Mouse (Mus musculus) right cerebral cortex, postnatal 4 days (tissue): ENCODE data around the gene Tcf3.
A peak's percentile ranks its signal among the peaks of the same experiment; 100 is the strongest.

ENCODE experiments used
- DNase-seq: peaks from one replicate; pipeline ENCODE4 v3.0.0-alpha.2; 2022

The Tcf3 gene

DNA sequence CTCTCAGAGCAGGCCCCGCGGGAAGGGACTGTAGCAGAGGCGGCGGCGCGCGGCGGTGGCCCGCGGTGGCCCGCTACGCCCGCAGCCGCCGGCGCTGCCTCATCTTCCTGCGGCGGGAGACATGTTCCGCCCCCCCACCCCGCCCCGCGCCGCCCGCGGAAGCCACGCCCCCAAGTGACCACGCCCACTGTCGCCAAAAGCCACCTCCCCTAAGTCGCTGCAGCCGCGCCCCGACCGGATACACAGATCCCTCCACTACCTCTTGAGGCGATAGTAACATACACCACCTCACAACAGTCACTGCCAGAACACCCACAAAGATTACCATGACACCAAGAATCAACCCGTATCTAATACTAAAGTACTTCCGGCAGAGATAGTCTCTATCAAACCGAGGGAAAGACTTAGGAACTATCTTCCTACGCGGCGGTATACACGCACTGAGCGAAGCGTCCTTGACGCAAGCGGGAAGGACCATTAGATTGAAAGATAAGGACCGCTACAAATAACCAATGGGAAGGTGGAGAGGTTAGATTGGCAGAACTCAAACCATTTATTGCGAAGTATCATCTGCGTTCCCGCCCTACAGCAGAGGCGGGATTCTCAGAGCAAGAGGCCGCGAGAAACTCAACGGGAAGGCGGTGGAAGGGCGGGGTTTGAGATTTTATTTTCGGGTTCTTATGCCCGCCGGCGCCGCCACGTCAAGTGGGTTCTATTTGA, at the start of gene Tcf3:
Gene Tcf3, minus strand, starts transcription at position 135 of the 720 bp plus-strand sequence.
- peak; percentile 95 for DNase-seq

DNA sequence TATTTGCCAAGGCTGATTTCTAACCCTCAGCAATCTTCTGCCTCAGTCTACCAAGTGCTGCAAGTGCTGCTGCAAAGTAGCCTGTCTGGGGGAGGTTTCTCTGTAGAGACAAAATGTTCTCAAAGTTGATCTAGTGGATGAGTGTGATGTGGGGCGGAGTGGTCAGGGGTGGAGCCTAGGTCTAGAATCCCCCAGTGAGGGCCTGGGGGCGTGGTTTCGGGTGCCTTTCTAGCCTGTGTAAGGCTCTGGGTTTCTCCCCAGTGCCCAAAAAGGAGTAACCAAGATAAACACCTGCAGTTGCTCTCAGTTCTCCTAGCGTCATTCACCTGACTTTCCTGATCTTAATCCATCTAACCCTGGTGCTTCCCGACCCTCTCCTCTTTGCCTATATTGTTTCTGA, 47.6 kb upstream of the Tcf3 start:
- no peak for DNase-seq

DNA sequence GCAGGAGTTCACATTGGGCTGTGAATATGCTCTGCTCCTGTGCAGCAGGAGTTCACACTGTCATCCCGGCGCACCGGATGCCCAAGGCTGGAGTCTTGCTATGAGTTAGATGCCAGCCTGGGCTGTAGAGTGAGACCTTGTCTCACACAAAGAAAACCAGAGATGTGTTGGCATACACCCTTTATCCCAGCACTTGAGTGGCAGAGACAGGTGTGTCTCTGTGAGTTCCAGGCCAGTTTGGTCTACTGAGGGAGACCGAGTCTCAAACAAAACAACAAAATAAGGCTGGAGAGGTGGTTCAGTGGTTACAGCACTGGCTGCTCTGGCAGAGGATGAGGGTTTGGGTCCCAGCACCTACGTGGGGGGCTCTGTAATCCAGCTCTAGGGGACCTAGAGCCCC, 45.1 kb upstream of the Tcf3 start:
- DNase-seq, result no peak

- DNase-seq, result peak; percentile 91
These were observed 42.0 kb upstream of the Tcf3 start for GRCm38 (mm10) chr10:80475290-80475959.

GRCm38 (mm10) chr10:80465066-80465465, 31.6 kb upstream of the Tcf3 start:
- DNase-seq, result no peak

GRCm38 (mm10) chr10:80464381-80465035, 31.1 kb upstream of the Tcf3 start:
- DNase-seq, result no peak

GRCm38 (mm10) chr10:80461346-80461745, 27.9 kb upstream of the Tcf3 start:
- DNase-seq, result no peak

- DNase-seq, result no peak
These were observed 26.9 kb upstream of the Tcf3 start for GRCm38 (mm10) chr10:80460324-80460723.

GRCm38 (mm10) chr10:80459671-80460070, 26.2 kb upstream of the Tcf3 start:
- no peak for DNase-seq

DNA sequence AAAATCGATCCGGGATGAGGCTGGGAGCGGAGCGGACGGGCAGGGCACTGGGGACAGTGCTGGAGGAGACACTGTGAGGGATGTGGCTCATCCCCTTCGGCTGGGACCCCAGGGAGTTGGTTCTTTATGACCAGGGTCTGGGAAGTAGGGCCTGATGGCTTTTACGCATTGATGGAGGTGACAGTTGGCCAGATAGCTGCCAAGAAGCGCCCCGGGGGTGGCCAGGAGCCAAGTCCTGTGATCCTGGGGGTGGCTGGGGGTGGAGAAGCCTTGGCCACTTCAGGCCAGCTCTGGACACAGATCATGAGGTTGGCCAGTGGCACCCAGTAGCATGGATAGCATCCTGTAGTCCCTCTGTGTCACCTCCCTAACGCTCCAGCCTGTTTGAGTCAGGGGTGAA, 25.8 kb upstream of the Tcf3 start:
- DNase-seq, result no peak

GRCm38 (mm10) chr10:80455697-80456096, 22.2 kb upstream of the Tcf3 start:
- no peak for DNase-seq

DNA sequence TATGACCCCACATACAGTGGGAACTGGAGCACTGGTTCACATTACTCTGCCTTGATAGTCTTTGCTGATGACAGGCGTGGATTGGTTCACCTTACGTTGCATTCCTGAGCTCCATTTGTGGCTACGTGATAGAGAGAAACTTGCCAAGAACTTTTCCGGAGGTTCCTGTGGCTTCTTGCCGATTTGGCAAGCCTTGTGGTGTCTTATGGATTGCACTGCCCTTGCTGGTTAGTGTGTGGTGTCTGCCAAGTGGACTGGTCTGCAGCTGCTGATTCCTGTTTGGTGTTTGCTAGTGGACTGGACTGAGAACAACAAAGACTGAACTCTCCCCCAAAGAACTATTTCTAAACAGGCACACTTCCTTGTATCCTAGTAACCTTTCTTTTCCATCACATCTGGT, 21.3 kb upstream of the Tcf3 start:
- no peak for DNase-seq

DNA sequence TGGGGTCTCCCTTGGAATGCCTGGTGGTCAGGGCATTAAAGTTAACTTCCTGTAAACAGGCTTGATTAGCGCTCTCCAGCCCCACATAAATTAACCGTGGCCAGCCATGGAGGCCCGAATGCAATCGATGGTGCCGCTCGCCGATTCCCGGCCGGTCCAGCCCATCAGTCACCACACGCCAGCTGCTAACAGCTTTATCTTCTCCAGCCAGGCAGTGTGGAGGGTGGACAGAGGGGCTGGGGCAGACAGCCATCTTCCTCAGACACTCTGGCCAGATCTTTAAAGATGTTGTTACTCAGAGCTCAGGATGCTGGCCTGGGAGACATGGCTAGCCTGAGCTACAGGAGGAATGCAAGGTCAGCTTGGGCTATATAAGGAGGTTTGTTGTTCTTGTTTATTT, 20.2 kb upstream of the Tcf3 start:
- no peak for DNase-seq

- no peak for DNase-seq
These were observed 17.2 kb upstream of the Tcf3 start for GRCm38 (mm10) chr10:80450599-80450998.

DNA sequence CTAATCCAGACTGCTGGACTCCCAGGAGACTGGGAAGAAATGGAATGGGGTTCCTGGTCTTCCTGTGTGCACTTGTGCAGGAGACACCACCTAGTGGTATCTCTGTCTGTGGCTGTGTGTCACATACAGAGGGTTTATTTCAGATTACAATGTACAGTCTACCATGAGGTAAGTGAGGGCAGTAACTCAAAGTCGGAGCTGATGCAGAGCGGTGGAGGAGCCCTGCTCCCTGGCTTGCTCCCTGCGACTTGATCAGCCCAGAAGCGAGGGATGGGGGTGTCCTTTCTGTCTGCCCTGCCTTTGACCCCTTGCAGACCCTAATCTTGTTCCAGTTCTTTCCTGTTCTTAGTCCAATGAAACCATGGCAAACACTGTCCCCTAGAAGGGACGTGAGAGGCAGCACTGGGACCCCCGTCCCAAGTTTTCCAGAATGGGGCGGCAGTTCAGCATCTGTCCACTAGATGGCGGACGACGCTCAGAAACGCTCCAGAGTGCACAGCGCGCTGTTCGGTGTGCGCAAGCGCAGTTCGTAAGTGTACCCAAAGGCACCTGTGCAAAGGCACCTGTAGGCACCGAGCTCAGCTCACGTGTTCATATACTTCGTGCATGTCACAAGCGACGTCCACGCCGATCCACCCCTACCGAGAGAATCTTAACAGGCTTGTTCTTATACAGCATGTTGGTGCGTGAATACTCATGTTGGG, 12.6 kb upstream of the Tcf3 start:
- DNase-seq, result peak; percentile 86

GRCm38 (mm10) chr10:80445052-80445451, 11.6 kb upstream of the Tcf3 start:
- DNase-seq, result no peak

DNA sequence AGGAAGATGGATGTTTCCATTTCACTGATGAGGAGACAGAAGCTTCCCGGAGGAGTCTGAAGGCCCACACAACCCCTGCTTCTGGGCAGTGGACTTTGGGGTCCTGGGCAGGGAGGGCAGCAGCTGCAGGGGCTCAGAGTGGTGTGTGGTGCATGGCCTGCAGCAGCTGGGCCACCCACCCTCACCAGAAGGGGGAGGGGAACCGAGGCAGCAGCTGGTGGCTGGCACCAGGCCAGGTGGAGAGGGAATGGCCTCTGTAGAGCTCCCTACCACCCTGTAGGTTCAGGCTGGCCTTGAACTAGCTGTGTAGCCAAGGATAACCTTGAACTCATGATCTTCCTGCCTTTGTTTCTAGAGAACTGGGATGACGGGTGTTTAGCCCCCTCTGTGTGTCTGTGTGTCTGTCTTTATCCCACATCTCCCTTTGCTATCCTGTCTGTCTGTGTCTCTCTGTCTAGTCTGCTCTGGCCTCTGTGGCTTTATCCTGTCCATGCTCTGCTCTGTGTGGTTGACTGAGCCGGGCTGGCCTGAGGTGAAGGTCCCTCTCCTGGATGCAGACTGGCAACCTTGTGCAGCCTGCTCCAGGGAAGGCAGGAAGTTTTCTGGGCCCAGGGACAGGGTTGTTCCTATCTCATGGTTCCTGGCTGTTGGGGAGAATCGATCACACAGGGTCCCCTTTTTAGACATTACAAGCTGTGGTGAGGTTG, 11.0 kb upstream of the Tcf3 start:
- peak; percentile 43 for DNase-seq

DNA sequence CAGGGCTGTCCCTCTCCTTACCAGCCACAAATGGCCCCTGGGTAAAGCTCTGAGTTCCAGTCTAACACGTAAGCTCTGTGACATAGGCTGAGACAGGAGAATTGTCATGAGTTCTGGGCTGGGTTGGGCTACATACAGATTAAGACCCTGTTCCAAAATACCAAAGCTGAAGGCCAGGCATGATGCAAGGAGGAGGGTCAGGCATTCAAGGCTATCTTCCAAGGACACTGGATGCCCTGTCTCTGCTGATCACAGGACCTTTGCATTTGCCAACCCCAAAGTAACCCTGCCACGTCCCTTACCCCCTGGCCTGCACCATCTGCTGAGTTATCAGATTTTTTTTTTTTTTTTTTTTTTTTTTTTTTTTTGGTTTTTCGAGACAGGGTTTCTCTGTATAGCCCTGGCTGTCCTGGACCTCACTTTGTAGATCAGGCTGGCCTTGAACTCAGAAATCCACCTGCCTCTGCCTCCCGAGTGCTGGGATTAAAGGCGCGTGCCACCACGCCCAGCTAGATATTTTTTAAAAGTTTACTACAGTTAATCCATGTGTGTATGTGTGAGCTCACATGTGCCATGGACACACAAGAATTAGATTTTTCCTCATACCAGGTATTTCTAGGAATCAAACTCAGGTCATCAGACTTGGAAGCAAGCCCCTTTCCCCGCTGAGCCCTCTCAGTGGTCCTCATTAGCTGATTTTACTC, 10.3 kb upstream of the Tcf3 start:
- DNase-seq, result no peak

DNA sequence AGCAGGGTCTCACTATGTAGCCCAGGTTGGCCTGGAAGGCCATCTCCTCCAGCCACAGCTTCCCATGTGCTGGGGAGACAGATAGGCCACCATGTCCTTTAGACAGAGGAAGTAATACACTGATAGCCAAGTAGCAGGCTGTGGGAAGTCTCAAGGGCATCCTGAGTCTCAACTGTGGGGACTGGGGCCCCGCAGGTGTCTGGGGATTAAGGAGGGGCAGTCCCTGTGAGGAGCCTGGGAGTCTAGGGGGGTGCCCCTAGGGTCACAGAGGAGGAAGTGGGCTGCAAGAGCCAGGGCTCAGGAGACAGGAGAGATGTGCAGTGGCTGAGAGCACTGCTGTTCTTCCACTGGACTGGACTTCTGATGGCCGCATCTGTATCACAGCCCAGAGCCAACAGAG, 9.5 kb upstream of the Tcf3 start:
- DNase-seq, result no peak

GRCm38 (mm10) chr10:80441598-80441997, 8.2 kb upstream of the Tcf3 start:
- no peak for DNase-seq

- DNase-seq, result no peak
These were observed 6.6 kb upstream of the Tcf3 start for GRCm38 (mm10) chr10:80440031-80440430.

DNA sequence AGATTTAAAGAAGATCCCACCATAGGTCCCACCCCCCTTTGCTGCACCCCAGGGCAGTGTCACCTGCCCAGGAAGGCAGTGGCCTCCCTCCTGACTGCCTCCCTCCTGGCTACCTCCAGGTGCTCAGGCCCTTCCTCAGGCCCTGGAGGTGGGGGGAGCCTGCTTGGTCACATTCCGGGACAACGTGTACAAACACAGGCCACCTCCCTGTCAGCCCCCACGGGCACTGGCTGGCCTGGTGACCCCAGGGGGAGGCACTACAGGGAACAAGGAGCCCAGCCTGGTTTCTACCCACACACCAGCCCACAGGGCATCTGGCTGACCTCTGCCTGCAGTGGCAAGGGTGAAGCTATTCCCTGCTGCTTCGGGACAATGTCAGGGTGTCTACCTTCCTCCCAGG, 4.5 kb upstream of the Tcf3 start:
- no peak for DNase-seq
